Mouse (Mus musculus) heart, adult 8-10 months (tissue): ENCODE measurements around the gene Slc45a2. TPM values are rescaled to one million over a fixed set of nuclear protein-coding genes. Genes with fewer than 3 reads are reported as not detected.

Source experiments
- DNase-seq: peaks from one replicate; pipeline ENCODE4 v3.0.0; 2022; ENCODE audit warnings: low spot score
- total RNA-seq, 4 experiments: library from RNA; stranded (reverse); gene quantifications; 2 replicates each; pipeline ENCODE4 v1.2.4; 2022

The Slc45a2 gene
- total RNA-seq, 4 experiments from 2014 or later: not detected

DNA sequence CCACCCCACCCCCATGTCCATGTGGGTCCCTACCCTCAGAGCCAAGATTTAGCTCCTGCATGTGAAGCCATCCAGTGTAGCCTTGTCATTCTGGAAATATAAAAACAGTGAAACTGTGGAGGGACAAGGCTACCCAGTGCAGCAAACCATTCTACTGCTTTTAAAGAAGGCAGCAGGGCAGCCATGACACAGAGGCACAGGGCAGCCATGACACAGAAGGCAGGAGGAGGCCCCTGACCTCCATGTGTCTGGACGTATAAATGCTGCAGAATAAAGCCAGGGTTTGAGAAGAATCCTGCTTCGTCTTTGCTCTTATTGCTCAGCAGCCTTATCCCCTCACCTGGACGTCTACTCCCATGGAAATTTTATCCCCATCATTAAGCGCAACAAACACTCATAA lies 3.3 kb downstream of the Slc45a2 start:
- no peak for DNase-seq

DNA sequence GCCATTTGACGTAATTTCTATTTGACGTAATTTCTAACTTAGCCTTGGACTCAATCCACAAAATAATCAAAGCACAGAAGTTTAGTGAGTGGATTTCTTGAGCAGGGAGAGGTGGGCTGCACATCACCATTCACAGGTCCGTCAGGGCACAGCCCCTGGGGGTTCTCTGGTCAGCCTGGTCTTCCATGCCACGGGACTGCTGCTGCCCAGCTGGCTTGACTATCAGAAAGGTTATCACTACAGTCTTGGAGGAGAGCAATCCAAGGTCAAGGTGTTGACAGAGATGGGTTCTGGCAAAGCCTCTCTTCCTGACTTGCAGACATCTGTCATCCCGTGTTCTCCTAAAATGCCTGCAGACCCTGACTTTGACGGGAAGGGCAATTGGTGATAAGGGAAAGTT lies 4.1 kb downstream of the Slc45a2 start:
- no peak for DNase-seq

DNA sequence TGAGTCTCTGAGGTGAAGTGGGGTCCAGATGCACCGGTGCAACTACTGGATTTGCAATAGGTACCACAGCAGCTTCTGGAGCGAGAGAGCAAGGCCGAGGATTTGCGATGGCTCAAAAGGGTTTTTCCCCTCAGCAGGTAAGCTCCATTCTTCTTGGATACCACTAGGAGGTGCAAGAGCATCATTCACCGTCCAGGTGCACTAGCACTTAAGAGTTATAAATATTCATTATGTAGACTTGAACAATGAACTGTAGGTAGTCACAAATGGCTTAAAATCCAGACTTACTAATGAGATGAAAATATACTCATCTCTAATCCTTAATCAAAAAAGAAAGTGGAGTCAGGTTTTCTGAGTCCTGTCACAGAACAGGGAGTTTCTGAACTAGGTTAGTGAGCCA lies 8.2 kb downstream of the Slc45a2 start:
- no peak for DNase-seq

DNA sequence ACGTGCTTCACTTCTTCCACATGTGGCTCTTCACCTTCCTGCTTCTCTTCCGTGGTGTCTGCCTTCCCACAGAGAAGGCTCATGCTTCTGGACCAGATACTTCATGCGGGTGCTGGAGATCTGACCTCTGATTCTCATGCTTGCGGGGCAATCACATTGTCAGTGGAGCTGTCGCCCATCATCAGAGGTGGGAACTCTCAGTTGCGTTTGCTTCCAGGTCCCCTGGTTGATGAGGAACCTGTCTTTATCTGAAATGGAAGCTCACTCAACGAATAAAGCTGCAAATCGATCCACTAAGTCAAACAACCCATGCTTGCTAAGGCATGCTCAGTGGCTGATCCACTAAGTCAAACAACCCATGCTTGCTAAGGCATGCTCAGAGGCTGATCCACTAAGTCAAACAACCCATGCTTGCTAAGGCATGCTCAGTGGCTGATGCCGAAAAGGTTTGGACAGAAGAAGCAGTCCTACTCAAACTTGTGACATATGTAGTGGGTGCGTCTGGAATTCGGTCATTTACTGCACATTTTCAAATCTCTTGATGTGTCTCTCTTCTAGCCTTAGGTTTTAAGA lies 10.5 kb downstream of the Slc45a2 start:
- DNase-seq: no peak

DNA sequence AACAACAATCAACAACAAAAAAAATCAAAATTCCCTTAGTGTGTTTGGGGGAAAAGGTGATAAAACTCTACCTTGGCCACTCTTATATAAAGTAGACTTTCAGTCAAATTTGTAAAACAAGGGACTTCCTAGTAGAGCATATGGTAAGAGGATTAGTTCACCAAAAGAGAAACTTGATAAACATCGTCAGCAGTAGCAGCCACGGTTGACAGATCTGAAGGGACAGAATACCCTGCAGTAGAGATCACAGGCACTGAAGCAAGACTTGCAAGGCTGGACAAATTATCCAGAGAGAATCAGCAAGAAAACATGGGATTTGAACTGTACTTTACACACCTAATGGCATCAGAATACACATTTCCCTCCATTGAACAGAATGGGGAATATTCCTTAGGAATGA lies 14.4 kb downstream of the Slc45a2 start:
- DNase-seq: no peak

DNA sequence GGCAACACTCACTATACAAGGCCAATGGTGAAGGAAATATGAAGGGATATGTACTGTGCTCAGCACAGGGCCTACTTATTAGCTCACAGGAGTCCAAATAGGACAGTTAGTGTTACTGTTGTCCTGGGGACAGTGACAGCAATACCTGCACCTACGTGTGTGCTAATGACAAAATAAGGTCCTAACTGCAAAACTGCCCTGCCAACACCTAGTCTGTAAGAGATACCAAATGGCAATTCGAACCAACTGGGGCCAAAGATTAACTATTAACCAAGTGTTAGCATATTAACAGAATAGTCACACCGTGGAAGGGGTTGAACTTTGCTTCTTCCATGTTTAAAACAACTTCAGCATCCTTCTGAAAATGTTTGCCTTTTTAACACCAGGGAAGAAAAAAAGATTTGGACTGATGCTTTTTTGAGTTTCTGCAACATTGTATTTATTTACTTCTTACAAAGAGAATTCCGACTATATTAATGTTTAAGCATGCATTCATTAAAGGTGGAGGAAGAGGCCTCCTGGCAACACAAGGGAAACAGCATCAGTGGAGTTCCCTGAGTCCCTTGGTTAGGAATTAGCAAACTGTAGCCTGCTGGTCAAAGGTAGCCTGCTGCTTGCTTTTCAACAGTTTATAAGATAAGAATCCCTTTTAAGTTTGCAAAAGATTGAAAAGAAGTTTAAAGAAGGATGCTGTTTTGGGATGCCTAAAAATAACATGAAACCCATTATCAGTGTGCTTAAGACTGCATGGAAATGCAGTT lies 26.5 kb downstream of the Slc45a2 start:
- DNase-seq: no peak

DNA sequence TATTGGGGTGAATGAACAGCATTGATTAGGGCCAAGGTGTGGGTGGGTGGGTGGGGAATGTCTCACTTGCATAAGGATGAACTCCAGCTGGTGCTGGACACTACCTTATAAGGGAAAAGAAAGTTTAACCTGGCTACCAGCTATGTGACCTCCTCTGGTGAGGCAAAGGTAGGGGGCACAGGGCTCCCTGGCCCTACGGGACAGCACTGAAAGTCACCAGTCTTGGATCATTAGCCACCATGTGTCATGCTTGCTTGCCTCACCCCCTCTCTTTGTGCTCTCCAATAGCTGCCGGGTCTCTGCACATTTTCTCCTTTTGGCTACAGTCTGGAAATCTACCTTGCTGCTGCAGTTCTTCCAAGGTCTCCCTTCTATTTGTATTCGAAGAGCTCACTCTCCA lies 29.7 kb downstream of the Slc45a2 start:
- no peak for DNase-seq

DNA sequence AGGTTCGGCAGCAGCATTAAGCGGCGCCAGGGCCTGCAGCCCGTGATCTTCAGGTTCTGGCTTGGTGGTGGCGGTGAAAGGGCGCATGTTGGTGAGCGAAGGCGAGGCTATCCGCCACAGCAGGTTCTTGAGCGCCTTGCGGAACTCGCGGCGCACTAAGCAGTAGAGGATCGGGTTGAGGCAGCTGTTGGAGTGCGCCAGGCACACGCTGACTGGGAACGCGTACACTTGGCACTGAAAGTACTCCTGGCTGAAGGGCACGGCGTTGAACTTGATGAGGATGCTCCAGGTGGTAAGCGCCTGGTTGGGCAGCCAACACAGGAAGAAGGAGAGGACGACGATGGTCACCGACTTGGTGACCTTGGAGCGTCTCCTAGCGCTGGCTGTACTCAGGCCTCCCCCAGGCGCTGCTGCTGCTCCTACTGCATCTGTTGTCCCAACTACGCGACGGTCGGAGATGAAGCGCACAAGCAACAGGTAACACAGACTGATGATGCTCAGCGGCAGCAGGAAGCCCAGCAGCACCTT lies 35.5 kb downstream of the Slc45a2 start:
- no peak for DNase-seq

DNA sequence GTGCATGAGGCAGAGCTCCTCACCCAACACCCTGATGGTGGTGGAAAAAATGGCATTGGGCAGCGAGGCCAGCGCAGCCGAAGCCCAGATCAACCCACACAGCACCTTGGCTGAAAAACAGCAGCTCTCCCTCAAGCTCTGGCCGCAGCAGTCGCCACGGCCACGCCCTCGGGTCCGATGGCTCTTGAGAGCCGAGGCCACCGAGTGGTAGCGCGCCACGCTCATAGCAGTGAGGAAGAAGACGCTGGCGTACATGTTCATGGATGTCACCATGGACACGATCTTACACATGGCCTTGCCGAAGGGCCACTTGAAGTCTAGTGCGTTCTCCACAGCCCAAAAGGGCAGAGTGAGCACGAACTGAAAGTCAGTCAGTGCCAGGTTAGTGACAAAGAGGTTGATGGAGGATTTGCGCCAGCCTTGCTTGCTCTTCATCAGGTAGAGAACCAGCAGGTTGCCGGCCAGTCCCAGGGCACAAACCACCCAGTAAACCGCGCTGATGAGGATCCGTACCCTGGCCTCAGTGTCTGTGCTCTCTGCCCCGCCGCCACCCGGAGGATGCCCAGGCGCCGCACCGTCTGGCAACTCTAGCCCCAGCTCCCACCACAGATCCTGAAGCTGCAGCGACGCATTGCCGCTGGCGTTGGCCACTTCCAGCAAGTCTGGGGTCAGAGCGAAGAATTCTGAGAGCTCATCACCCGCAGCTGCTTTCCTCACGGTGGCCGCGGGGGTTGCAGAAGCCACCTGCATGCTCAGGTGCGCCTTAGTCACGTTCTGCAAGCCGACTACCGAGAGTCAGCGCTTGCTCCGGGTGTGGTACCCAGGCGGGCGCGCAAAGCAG lies 36.2 kb downstream of the Slc45a2 start:
- no peak for DNase-seq

DNA sequence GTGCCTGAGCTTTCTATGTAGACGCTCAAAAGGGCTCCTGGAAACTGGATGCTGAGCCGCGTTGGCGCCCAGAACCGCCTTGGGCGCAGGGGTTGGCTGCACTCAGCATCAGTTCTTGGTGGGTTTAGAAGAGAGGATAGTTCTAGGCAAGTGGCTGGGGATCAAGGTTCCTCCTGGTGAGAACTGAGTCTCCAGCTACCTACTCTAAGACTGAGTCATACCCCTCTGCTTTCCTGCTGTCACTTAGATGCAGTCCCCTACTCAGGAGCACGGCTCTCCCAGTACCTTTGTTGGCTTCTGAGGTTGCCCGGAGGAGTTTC lies 36.8 kb downstream of the Slc45a2 start:
- DNase-seq: no peak

DNA sequence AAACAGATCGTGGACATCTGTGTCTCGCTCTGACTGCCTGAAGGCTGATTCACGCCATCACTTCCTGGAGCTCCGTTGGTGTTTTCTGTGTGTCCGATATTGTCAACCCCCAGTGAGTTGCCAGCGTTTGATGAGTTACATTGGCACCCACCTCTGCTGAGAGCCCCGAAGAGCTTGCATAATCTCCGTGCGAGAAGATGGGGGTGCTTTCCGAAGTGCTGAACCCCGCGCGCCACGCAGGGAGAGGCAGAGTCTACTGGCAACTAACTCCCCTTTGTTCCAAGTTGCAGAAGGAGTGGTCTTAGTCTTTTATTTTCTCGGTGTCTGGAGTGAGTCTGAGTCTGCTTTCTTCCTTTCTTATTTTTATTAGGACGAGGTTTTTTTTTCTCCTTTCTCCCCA lies 37.2 kb downstream of the Slc45a2 start, which contains the start of gene Rxfp3:
TSS of gene Rxfp3 (minus strand) at position 281 of the 400 bp plus-strand sequence.
- no peak for DNase-seq

DNA sequence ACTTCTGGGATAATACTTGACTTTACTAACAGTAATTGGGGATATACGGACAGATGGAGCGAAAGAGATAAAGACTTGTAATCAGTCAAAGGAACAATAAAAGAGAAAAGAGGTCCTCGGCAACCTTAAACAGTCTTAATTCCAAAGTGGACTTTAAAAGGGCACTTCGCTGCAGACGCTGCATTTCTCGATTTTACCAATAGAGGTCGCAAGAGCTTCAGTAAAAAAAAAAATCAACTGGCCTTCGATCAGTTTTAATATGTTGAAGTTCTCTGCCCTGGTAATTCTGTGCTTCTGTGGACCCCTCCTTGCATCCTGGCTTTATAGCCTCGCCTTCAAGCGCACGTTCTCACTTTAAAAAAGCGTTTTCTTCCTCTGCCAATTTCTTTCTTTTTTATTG lies 38.0 kb downstream of the Slc45a2 start:
- peak; percentile 44 for DNase-seq

DNA sequence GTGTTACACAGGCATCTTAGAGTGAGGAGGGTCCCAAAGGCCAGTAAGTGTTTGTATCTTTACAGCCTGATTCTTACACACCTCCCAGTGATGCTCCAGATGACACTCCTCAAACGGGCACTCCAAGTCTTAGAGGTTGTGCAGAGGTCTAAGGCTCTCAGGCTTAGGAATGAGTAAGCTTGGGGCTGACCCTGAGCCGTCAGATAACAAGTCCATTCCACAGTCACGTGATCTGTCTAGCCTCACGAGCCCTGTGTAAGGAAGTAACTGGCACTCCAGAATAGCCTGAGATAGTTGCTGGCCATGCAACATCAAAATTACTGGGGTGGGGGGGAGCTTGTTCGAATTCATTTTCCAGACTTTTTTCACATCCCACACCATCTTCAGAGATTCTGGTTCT lies 39.5 kb downstream of the Slc45a2 start:
- DNase-seq: no peak

DNA sequence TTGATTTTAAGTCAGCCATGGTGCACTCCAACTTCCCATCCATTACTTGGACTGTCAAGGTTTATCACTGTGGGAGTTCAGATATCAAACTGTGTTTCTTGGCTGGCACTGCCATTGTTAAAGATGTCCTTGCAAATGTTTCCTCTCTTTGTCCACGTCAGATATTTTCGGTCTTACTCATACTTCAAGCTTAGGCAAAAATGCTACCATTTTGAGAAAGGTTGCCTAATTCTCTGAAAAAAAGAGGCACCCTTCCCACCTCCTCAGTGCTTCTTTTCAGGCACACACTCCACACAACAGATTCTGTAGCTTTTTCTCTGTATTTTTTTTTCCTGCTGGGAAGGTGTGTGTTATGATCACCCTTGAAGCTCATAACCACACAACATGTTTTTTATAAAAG lies 40.7 kb downstream of the Slc45a2 start:
- DNase-seq: no peak

DNA sequence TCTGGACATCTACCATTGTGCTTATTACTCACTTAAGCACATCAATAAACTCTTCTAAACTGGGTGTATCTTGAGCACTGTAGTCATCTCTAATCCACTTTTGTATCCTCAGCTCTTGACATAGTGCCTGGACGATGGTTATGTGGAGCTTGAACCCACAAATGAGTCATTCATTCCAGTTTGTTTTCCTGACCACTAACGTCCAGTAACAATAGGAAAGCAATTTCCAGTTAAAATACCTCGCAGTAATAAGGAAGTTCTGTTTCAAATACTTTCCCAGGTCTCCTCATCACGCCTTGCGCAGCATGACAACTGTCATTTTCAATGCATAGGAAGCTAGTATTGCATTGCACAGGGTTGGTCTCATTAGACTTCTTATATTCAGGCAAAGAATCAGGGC lies 42.3 kb downstream of the Slc45a2 start:
- DNase-seq: no peak

DNA sequence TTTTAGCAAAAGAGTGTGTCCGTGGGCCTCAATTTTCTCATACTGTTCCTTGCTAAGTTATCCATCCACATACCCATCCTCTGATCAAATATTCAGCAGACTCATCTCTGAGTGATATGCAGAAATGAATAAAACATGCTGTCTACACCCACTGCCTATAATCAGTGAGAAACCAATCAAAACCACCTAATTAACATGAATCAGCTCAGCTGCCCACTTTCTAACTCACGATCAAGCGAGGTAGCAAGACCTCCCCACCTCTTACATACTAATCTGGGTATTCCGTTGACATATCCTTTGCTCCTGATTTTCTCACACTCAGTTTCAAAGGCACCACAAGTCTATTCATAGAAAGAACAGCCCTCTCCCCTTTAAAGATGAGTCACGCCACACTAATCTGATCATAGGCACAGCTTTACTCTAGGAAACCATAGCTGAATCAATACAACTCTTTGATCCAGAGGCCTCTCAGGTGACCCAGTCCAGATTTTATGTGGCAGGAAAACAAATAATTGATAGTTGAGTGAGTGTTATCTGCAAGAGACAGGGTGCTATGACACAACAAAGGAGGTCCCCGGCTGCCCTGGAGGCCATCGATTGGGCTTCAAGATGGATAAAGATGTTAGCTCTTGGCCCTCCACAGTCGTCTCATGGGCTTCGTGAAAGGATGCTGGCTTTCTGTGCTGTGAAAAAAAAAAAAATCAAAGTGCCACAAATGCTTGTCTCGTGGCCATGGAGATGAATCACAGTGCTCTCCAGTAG lies 53.3 kb downstream of the Slc45a2 start:
- no peak for DNase-seq

DNA sequence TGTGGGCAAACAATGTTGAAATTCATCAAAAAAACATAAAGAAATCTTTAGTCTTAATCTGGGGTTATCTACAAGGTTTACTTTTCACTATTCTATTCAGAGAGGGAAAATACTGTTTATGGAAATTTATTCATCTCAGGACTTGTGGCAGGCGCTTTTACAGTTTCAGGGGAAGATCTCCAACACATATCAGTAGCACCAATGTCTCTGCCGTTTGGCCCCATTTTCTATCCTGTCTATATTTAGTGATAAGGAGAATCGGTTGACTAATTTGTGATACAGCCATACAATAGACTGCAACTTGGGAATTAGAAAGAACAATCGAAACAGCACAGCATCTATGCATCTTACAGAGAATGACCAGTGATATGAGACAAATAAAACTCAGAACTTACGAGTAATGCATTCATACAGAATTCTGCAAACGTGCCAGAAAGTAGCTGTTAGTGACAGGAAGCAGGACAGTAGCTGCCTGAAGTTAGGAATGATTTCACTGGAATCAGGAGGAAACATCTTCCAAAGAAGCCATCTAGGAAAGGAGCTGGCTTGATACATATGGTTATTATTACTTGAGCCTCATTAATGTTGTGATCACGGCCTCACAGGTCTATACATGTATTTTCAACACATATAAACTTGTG lies 54.0 kb downstream of the Slc45a2 start:
- no peak for DNase-seq

DNA sequence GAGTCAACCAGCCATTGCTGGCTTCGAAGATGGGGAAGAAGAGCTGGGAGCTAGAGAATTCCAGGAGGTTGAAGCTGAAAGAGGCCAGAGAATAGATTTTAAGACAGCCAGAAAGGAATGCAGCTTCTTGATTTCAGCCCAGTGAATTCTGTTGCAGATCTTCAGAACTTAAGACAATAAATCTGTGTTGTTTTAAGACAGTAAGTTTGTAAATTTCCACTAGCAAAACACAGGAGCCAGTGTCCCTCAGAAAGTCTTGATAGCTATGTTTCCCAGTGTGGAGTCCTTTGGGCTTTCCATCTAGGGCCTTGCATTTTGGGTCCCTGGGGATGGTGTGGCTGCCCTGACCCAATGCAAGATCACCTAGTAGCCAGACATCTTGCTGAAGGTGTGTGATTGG lies 62.4 kb downstream of the Slc45a2 start:
- no peak for DNase-seq

DNA sequence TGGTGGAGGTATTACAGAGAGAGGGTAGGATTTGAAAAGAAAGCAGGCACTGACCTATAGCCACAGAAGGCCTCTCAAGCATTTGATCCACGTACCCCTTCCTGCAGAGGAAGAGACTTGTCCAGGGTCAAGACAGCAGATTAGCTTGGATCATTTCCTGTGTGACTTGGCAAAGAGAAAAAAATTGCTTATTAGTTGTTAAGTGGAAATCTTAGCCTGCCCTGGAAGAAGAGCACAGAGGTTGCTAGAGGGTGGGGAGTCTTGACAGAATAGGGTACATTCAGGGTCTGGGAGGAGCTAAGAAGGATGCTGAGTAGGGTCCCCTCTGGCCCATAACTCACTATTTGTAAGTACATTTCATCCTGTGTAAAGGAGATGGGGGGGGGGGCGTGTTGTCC lies 63.6 kb downstream of the Slc45a2 start:
- DNase-seq: peak; percentile 48

DNA sequence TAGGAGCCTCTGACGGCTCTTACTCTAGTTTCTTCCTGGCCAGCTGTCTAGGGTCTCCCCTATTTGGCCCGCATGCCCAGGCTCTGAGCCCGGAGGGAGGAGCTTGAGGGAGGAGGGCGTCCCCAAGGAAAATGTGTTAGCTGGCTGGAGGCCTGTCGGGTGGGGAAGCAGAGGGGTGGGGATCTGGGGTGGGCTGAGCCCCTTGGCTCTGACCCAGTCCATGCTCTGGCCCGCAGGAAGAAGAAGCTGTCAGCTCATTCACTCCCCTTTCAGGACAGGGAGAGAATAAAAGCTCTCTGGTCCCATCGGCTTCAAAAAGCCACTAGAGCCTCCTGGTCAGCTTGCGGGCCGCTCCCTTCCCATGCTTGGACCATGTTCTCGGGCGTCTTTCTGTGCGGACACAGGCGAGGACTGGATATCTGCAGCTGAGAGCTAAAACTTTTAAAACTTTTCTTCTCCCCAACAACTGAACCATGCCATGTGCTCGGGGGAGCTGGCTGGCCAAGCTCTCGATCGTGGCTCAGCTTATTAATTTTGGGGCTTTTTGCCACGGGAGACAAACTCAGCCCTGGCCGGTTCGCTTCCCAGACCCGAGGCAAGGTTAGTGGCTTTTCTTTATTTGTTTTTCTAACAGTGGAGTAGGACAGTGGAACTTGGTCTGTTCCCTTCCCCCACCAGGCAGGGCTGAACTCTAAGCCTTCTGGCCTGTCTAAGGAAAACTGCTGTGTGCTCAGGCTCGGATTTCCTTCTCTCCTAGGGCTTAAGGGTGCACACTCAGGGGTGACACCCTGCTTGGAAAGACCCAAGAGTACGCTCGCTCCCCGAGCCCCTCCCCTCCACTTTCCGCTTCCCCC lies 64.3 kb downstream of the Slc45a2 start, which contains the start of gene Adamts12:
TSS of gene Adamts12 (plus strand) at position 233 of the 854 bp plus-strand sequence.
- DNase-seq: peak; percentile 80
